Mouse (Mus musculus): ENCODE data around the gene Clstn3. TPM values are rescaled to one million over a fixed set of nuclear protein-coding genes. Genes with fewer than 3 reads are reported as not detected.

The Clstn3 gene
- polyA plus RNA-seq, 1 experiment from 2014 or later = 10.9 TPM

- H3K27ac ChIP-seq = no peak overlapping the region
- ATAC-seq (ENCODE audit: insufficient number of reproducible peaks, insufficient read depth, low FRiP score, low TSS enrichment, low read depth) = no peak
- H3K9ac ChIP-seq (replicated peaks) = 0 out of 2 replicates have a peak overlapping the region, but pooled peaks have one; percentile 60
- no peaks in the 10 kb centered on the region for H3K9me3 ChIP-seq
- peaks cover 12% of the 10 kb centered on the region for H3K27me3 ChIP-seq
- no peaks in the 10 kb centered on the region for H3K36me3 ChIP-seq
- H3K4me1 ChIP-seq (replicated peaks) = peaks cover 15% of the 10 kb centered on the region; the same call in 1 of the 2 replicates
- peak overlapping the region; percentile 46; the same call in 1 of the 2 replicates for H3K4me3 ChIP-seq (replicated peaks)
- H3K4me2 ChIP-seq = peak overlapping the region; percentile 77
- 45% methylated on average over 6 of the region's 6 CpGs for WGBS
These were observed 705 bp upstream of the Clstn3 start for GRCm38 (mm10) chr6:124465299-124465698.

GRCm38 (mm10) chr6:124463881-124464291 lies 708 bp downstream of the Clstn3 start:
- Histone ChIP-seq H3K9me3 (no peaks in the 10 kb centered on the region), H3K9ac (replicated peaks) (no peak overlapping the region; the same call in 1 of the 2 replicates), H3K27me3 (peaks cover 12% of the 10 kb centered on the region), H3K36me3 (no peaks in the 10 kb centered on the region), H3K4me3 (replicated peaks) (peak overlapping the region; percentile 46), H3K4me2 (peak overlapping the region; percentile 77), H3K4me1 (replicated peaks) (peaks cover 15% of the 10 kb centered on the region; the same call in 1 of the 2 replicates), H3K27ac (no peak overlapping the region)
- no peak for ATAC-seq (ENCODE audit: insufficient number of reproducible peaks, insufficient read depth, low FRiP score, low TSS enrichment, low read depth)
- 25% methylated on average over 8 of the region's 8 CpGs for WGBS

GRCm38 (mm10) chr6:124459388-124459787 lies 5.2 kb downstream of the Clstn3 start:
- H3K36me3 ChIP-seq = no peaks in the 10 kb centered on the region
- peaks cover 12% of the 10 kb centered on the region for H3K27me3 ChIP-seq
- H3K27ac ChIP-seq = no peak overlapping the region
- WGBS = 85% methylated on average over 4 of the region's 4 CpGs
- no peaks in the 10 kb centered on the region for H3K9me3 ChIP-seq
- no peak for ATAC-seq (ENCODE audit: insufficient number of reproducible peaks, insufficient read depth, low FRiP score, low TSS enrichment, low read depth)
- H3K9ac ChIP-seq (replicated peaks) = no peak overlapping the region
- no peak overlapping the region for H3K4me3 ChIP-seq (replicated peaks)
- H3K4me1 ChIP-seq (replicated peaks) = 0 out of 2 replicates have a peak, but pooled peaks cover 8% of the 10 kb centered on the region
- H3K4me2 ChIP-seq = no peak overlapping the region

- H3K9ac ChIP-seq (replicated peaks) = no peak overlapping the region
- H3K4me3 ChIP-seq (replicated peaks) = no peak overlapping the region
- ATAC-seq (ENCODE audit: insufficient number of reproducible peaks, insufficient read depth, low FRiP score, low TSS enrichment, low read depth) = no peak
- peaks cover 6% of the 10 kb centered on the region for H3K27me3 ChIP-seq
- no peak overlapping the region for H3K4me2 ChIP-seq
- no peaks in the 10 kb centered on the region for H3K9me3 ChIP-seq
- H3K4me1 ChIP-seq (replicated peaks) = no peaks in the 10 kb centered on the region
- WGBS = 86% methylated on average over 11 of the region's 11 CpGs
- no peaks in the 10 kb centered on the region for H3K36me3 ChIP-seq
- H3K27ac ChIP-seq = no peak overlapping the region
These were observed 6.1 kb downstream of the Clstn3 start for GRCm38 (mm10) chr6:124458505-124458904.

- ATAC-seq (ENCODE audit: insufficient number of reproducible peaks, insufficient read depth, low FRiP score, low TSS enrichment, low read depth) = no peak
- Histone ChIP-seq H3K4me2 (no peak overlapping the region), H3K36me3 (no peaks in the 10 kb centered on the region), H3K4me1 (replicated peaks) (no peaks in the 10 kb centered on the region), H3K4me3 (replicated peaks) (no peak overlapping the region), H3K27ac (no peak overlapping the region), H3K27me3 (no peaks in the 10 kb centered on the region; the same call in 1 of the 2 replicates), H3K9me3 (no peaks in the 10 kb centered on the region), H3K9ac (replicated peaks) (no peak overlapping the region)
- 96% methylated on average over 5 of the region's 5 CpGs for WGBS
These were observed 6.8 kb downstream of the Clstn3 start for GRCm38 (mm10) chr6:124457827-124458226.

GRCm38 (mm10) chr6:124456243-124456642 lies 8.4 kb downstream of the Clstn3 start:
- ATAC-seq (ENCODE audit: insufficient number of reproducible peaks, insufficient read depth, low FRiP score, low TSS enrichment, low read depth) = no peak
- H3K27ac ChIP-seq = no peak overlapping the region
- no peaks in the 10 kb centered on the region for H3K9me3 ChIP-seq
- WGBS = 89% methylated on average over 5 of the region's 5 CpGs
- no peak overlapping the region for H3K9ac ChIP-seq (replicated peaks)
- no peak overlapping the region for H3K4me3 ChIP-seq (replicated peaks)
- H3K4me1 ChIP-seq (replicated peaks) = no peaks in the 10 kb centered on the region
- H3K4me2 ChIP-seq = no peak overlapping the region
- no peaks in the 10 kb centered on the region for H3K36me3 ChIP-seq
- H3K27me3 ChIP-seq = no peaks in the 10 kb centered on the region

GRCm38 (mm10) chr6:124453756-124454155 lies 10.8 kb downstream of the Clstn3 start:
- ATAC-seq (ENCODE audit: insufficient number of reproducible peaks, insufficient read depth, low FRiP score, low TSS enrichment, low read depth) = no peak
- H3K4me1 ChIP-seq (replicated peaks) = no peaks in the 10 kb centered on the region
- H3K9ac ChIP-seq (replicated peaks) = no peak overlapping the region
- no peak overlapping the region for H3K4me3 ChIP-seq (replicated peaks)
- H3K36me3 ChIP-seq = no peaks in the 10 kb centered on the region
- H3K27ac ChIP-seq = no peak overlapping the region
- no peaks in the 10 kb centered on the region for H3K9me3 ChIP-seq
- WGBS = 42% methylated on average over 4 of the region's 4 CpGs
- H3K4me2 ChIP-seq = no peak overlapping the region
- H3K27me3 ChIP-seq = no peaks in the 10 kb centered on the region

GRCm38 (mm10) chr6:124451995-124452394 lies 12.6 kb downstream of the Clstn3 start:
- Histone ChIP-seq H3K9ac (replicated peaks) (no peak overlapping the region), H3K36me3 (no peaks in the 10 kb centered on the region), H3K4me3 (replicated peaks) (no peak overlapping the region), H3K4me2 (no peak overlapping the region), H3K27ac (no peak overlapping the region), H3K4me1 (replicated peaks) (no peaks in the 10 kb centered on the region), H3K9me3 (no peaks in the 10 kb centered on the region), H3K27me3 (no peaks in the 10 kb centered on the region)
- 69% methylated on average over 3 of the region's 3 CpGs for WGBS
- ATAC-seq (ENCODE audit: insufficient number of reproducible peaks, insufficient read depth, low FRiP score, low TSS enrichment, low read depth) = no peak

GRCm38 (mm10) chr6:124449668-124450383 lies 14.8 kb downstream of the Clstn3 start:
- Histone ChIP-seq H3K36me3 (no peaks in the 10 kb centered on the region), H3K9ac (replicated peaks) (no peak overlapping the region), H3K9me3 (no peaks in the 10 kb centered on the region), H3K4me1 (replicated peaks) (no peaks in the 10 kb centered on the region), H3K4me2 (no peak overlapping the region), H3K4me3 (replicated peaks) (no peak overlapping the region), H3K27me3 (no peaks in the 10 kb centered on the region), H3K27ac (no peak overlapping the region)
- ATAC-seq (ENCODE audit: insufficient number of reproducible peaks, insufficient read depth, low FRiP score, low TSS enrichment, low read depth) = no peak
- 86% methylated on average over 18 of the region's 18 CpGs for WGBS

GRCm38 (mm10) chr6:124448959-124449667 lies 15.5 kb downstream of the Clstn3 start:
- H3K4me2 ChIP-seq = no peak overlapping the region
- no peak for ATAC-seq (ENCODE audit: insufficient number of reproducible peaks, insufficient read depth, low FRiP score, low TSS enrichment, low read depth)
- no peaks in the 10 kb centered on the region for H3K4me1 ChIP-seq (replicated peaks)
- H3K4me3 ChIP-seq (replicated peaks) = no peak overlapping the region
- H3K36me3 ChIP-seq = no peaks in the 10 kb centered on the region
- H3K27ac ChIP-seq = no peak overlapping the region
- 92% methylated on average over 16 of the region's 16 CpGs for WGBS
- H3K9ac ChIP-seq (replicated peaks) = no peak overlapping the region
- no peaks in the 10 kb centered on the region for H3K9me3 ChIP-seq
- H3K27me3 ChIP-seq = no peaks in the 10 kb centered on the region

GRCm38 (mm10) chr6:124448186-124448852 lies 16.3 kb downstream of the Clstn3 start:
- Histone ChIP-seq H3K9me3 (no peaks in the 10 kb centered on the region), H3K36me3 (no peaks in the 10 kb centered on the region), H3K27ac (no peak overlapping the region), H3K4me1 (replicated peaks) (no peaks in the 10 kb centered on the region), H3K4me2 (no peak overlapping the region), H3K4me3 (replicated peaks) (no peak overlapping the region), H3K27me3 (no peaks in the 10 kb centered on the region), H3K9ac (replicated peaks) (no peak overlapping the region)
- ATAC-seq (ENCODE audit: insufficient number of reproducible peaks, insufficient read depth, low FRiP score, low TSS enrichment, low read depth) = no peak
- 79% methylated on average over 10 of the region's 10 CpGs for WGBS
